Mouse (Mus musculus) kidney, adult 8-10 months (tissue): ENCODE measurements around the gene Tmem243.
"Not testable (repeated sequence)": the region's sequence is repeated elsewhere in the genome, so short reads cannot be mapped to it uniquely, and the experiment has no call there.

ENCODE experiments used
- DNase-seq, 2 experiments: peaks; one replicate each; pipeline ENCODE4 v3.0.0; 2022

Tmem243 gene

GRCm38 (mm10) chr5:9107296-9108089, 7.0 kb downstream of the Tmem243 start:
- DNase-seq: no peak

GRCm38 (mm10) chr5:9108490-9108889, 8.0 kb downstream of the Tmem243 start:
- DNase-seq: peak; percentile 49 to 52

- DNase-seq: no peak
Observed at GRCm38 (mm10) chr5:9109582-9109981, 9.1 kb downstream of the Tmem243 start.

- DNase-seq: no peak
Observed at GRCm38 (mm10) chr5:9111285-9111684, 10.8 kb downstream of the Tmem243 start.

GRCm38 (mm10) chr5:9111759-9112158, 11.3 kb downstream of the Tmem243 start:
- peak; percentile 39 to 62 for DNase-seq

GRCm38 (mm10) chr5:9114162-9114561, 13.7 kb downstream of the Tmem243 start:
- DNase-seq: no peak

- no peak for DNase-seq
Observed at GRCm38 (mm10) chr5:9124134-9124533, 23.7 kb downstream of the Tmem243 start.

- no peak for DNase-seq
Observed at GRCm38 (mm10) chr5:9128566-9128965, 28.1 kb downstream of the Tmem243 start.

- no peak for DNase-seq
Observed at GRCm38 (mm10) chr5:9131786-9132185, 31.3 kb downstream of the Tmem243 start.

GRCm38 (mm10) chr5:9135588-9135987, 35.1 kb downstream of the Tmem243 start:
- no peak for DNase-seq

- no peak for DNase-seq
Observed at GRCm38 (mm10) chr5:9140724-9141123, 40.3 kb downstream of the Tmem243 start.

- DNase-seq: no peak
Observed at GRCm38 (mm10) chr5:9142376-9142775, 41.9 kb downstream of the Tmem243 start.

- DNase-seq: no peak
Observed at GRCm38 (mm10) chr5:9149273-9149850, 48.9 kb downstream of the Tmem243 start.

- no peak for DNase-seq
Observed at GRCm38 (mm10) chr5:9156746-9157145, 56.3 kb downstream of the Tmem243 start.

GRCm38 (mm10) chr5:9157336-9157735, 56.9 kb downstream of the Tmem243 start:
- no peak for DNase-seq

- DNase-seq: peak; percentile 22 to 31
Observed at GRCm38 (mm10) chr5:9160831-9161455, 60.5 kb downstream of the Tmem243 start.

GRCm38 (mm10) chr5:9161456-9162041, 61.1 kb downstream of the Tmem243 start, which contains the start of gene Dmtf1:
Dmtf1 (minus strand) TSS chr5:9161776.
- DNase-seq: peak; percentile 88 to 92

- peak; percentile 8 to 13 for DNase-seq
Observed at GRCm38 (mm10) chr5:9162088-9162487, 61.6 kb downstream of the Tmem243 start.

GRCm38 (mm10) chr5:9163411-9163810, 62.9 kb downstream of the Tmem243 start:
- DNase-seq: no peak

- not testable (repeated sequence) for DNase-seq
Observed at GRCm38 (mm10) chr5:9165151-9165550, 64.7 kb downstream of the Tmem243 start.

- DNase-seq: no peak
Observed at GRCm38 (mm10) chr5:9166366-9166765, 65.9 kb downstream of the Tmem243 start.

- not testable (repeated sequence) for DNase-seq
Observed at GRCm38 (mm10) chr5:9169328-9170005, 69.0 kb downstream of the Tmem243 start.

GRCm38 (mm10) chr5:9173295-9173694, 72.8 kb downstream of the Tmem243 start:
- no peak for DNase-seq
